Mouse (Mus musculus): ENCODE results near the gene Fgfbp1.

Gene Fgfbp1

DNA sequence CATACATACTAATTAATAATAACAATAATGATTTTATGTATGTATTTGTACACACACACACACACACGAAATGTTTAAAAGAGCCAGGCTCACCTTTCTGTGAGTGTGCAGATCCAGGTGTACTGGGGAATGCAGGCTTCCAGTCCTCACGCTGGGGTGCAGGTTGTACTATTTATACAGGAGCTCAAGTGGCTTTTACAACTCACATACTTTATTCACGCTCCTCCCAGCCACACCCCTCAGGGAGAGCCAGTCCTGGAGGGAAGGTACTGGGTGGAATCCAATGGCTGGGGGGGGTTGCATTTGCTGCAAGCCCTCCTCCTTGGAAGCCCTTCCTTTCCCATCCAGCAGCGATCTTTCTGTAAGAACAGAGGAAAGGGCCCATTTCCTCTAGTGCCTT is at the start of gene Fgfbp1:
TSS of gene Fgfbp1 (minus strand) at position 160 of the 400 bp plus-strand sequence.
- no peak for DNase-seq (ENCODE audit: low read depth, low spot score)

DNA sequence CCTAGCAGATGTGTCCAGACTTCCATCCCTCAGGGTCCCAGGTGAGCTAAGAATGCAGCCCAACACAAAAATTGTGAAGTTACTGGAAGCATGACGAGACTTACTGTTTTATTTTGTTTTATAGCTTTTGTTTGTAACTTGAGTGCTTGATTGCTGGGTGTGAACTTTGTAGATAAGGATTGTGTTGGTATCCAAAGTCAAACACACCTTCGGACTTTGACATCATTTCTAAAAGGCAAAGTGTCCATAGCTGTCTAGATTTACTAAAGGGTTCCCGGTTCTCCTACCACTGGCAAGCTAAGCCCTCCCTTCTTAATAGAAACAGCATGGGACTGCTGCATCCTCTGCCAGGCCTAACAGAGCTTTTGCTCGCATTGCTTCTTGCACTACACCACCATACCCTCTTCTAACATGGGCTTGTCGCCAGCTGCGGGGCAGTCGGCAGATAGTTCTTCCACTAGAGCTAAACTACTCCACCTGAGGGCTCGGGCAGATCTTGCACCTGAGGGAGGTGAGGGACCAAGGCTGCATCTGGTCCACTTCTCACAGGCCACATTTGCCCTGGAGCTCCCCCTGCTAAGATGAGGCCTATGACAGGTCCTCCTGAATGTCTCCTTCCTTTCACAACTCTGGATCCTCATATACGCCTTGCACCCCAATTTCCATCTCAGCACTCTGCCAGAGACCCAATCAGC is 16.9 kb upstream of the Fgfbp1 start:
- no peak for DNase-seq (ENCODE audit: low read depth, low spot score)

DNA sequence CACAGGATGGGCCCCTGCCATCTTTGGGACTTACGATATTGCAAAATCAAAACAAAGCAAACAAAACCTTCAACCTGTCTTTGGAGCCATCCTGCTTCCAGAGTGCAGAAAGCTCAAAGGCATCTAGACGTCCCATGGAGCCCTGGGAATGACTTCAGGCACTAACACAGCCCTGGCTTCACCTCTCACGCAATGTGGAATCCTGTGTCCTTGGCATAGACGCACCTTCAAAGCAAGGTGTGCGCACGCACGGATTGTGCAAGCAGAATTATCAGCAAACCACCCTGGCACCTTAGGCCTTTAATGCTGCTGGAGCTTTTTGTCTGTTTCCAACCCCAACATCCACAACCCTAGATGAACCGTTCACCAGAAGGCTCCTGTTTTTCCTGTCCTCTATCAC is 16.0 kb upstream of the Fgfbp1 start:
- no peak for DNase-seq (ENCODE audit: low read depth, low spot score)

DNA sequence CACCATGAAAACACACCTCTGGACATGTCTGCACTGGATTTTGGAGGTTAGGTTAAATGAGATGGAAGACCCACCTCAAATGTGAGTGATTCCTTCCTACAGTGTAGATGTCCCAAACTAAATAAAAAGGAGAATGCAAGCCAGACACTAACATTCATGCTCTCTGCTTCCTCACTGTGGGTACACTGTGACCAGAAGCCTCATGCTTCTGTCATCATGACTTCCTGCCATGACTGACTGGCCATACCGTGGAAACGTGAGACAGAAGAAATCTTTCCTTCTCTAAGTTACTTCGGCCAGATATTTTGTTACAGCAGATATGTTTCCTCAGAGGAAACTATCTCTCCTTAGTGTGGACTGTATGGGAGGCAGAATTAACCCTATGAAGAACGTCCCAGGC is 14.6 kb upstream of the Fgfbp1 start:
- DNase-seq (ENCODE audit: low read depth, low spot score) = no peak

DNA sequence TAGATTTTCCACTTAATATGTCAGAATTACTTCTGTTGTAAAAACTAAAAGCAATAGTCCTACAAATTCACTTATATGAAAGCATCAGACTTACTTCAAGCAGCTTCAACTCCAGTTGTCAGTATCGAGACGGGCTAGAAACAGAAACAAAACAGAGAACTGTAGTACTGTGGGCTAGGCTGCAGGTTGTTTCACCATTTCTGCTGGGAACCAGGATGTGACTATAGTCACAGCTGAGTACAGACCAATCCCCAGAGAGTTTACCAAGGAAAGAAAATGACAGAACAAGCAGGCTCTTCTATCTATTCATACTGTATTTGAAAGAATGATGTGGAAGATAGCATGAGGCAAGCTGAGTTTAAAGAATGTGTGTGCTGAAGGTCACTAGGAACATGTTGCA is 13.4 kb upstream of the Fgfbp1 start:
- DNase-seq (ENCODE audit: low read depth, low spot score) = no peak

DNA sequence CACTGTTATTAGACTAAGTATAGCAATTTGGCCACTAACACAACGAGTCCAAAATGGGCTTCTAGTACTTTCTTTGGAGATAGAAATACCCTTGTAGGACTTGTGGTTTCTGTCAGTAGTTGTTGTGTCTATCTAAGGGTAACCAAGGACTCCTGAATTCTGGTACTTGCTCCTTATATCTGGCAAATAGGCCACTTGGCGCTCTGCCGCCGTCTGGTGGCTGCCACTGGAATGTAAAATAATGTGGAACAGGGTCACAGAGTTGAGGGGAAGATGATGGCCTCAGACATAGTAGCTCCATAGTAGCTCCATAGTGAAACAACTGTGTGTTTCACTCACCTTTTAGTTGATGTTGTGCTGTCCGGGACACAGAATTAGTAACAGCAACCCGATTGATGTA is 8.7 kb upstream of the Fgfbp1 start:
- no peak for DNase-seq (ENCODE audit: low read depth, low spot score)

DNA sequence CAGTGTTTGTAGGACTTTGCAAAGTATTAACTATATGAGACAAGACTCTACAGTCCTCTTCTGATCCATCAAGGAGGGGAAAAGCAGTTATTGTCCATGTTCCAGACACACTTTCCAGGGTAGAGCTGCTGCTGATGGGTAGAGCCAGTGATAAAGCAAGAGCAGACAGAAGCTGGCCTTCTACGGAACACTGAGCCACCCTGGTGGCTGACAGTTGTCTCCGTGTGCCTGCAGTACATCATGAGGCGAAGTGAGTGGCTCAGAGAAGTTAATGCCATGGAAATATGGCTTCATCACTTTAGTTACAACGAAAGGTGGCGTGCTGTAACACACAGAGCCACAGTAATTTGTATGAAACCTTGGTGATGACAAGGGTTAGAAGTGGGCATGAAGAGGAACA is 7.4 kb upstream of the Fgfbp1 start:
- no peak for DNase-seq (ENCODE audit: low read depth, low spot score)

DNA sequence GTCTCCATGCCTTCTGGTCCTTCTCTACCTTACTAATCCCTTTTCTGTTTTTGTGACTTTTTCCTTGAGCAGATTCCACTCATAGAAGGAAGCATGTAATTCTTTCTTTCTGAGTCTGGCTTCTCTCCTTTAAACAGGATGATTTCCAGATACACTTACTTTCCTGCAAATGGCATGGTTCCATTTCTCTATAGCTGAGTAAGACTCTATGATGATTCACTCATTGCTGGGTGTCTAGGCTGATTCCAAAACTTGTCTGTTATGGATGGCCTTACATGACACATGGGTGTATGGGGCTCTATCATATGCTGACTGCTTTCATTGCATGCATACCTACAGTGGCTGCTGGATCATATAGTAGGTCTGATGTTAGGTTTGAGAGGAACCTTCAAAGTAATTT is 4.6 kb upstream of the Fgfbp1 start:
- DNase-seq (ENCODE audit: low read depth, low spot score) = no peak

DNA sequence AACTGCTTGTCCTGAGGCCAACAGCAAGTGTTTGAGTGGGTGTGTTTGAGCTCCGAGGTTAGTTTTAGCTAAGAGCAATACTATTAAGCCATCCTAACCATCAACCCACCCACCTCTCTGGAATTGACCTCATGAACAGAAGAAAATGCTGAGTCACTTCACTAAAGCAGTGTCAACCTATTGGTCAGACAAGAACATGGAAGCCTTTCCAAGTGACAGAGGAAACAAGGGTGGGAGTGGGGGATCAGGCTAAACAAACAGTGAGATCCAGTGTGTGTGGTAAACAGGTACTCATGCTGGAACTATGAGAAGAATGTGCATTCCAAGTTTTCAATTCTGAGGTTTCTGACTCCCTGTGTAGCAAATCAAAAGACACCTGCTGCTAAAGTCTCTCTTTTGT is 1.3 kb upstream of the Fgfbp1 start:
- no peak for DNase-seq (ENCODE audit: low read depth, low spot score)

DNA sequence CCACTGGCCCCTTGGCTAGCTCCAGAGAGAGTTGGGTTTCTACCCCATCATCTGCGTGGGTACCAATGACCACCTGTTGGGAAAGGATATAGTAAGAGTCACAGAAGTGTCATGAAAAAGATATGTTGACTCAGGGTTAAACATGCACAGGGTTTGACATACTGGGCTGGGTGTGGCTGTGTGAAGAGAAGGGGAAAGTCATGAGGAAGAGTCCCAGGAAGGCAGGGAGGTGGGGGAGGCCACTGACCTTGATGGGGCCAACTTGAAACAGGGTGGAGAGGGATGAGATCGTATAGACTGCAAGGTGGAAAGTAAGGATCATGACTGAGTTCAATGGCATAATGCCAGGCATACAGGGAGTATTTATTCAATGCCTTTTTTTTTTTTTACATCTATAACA is 1.2 kb downstream of the Fgfbp1 start:
- no peak for DNase-seq (ENCODE audit: low read depth, low spot score)

DNA sequence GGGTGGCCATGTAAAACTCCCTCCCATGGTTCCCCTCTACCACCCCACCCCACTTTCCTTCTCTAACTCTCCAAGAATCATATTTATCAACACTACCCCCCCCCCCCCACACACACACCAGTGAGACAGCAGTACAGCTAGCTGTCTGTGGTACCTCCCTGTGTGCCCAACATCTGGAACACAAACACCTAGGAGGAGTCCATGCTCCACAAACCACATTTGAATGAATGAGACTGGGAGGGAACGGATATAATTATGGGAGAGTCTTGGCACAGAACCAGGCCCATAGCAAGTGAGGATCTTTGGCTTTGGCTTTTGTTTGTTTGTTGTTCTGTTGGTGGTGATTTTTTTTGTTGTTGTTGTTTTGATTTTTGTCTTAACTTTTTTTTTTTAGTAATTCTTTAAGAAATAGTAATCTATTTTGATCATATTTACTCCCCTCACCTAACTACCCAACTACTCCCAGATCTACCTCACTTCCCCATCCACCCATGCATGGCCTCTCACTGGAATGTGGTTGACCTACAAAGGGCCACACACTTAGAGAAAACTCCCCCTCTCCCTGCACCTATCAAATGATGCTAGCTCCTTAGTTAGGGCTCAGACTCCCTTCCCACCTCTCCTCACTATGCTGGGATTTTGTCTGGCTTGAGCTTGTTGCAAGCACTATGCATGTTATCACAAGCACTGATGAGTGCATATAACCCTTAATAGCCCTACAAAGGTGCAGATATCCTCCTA is 4.6 kb downstream of the Fgfbp1 start:
- DNase-seq (ENCODE audit: low read depth, low spot score) = no peak

DNA sequence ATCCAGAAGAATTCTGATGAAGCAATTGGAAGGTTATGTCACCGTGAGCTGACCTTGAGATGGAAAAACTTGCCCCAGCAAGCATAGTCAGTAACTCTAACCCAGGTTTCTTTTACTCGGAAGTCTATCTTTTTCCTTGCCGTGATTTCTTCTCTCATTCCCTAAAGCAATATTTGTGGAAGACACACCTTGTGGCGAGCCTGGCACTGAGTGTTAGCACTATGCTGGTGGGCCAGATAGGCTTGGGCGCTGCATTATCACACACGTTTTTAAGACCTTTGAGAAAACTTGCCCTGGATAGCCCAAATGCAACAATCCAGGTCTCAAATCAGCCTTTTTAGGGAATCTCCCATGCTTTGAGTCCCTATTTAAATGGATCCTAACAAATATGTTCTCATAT is 7.4 kb downstream of the Fgfbp1 start:
- DNase-seq (ENCODE audit: low read depth, low spot score) = no peak

DNA sequence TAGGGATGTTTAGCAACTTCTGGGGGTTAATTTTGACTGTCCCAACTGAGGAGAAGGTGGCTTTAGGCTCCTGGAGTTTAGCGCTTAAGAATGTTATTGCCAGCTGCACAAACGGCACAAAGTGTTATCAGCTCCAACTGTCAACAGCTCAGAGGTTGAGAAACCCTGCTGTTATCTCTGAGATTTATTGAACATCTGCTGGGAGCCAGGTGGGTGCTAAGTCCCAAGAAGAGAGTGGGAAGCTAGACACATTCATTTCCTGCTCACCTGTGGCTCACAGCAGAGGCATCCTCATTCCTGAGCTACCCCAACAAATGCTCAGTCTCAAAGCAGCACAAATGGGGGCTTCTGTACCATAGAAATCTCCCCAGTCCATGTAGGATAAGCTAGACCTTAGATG is 10.4 kb downstream of the Fgfbp1 start:
- no peak for DNase-seq (ENCODE audit: low read depth, low spot score)

DNA sequence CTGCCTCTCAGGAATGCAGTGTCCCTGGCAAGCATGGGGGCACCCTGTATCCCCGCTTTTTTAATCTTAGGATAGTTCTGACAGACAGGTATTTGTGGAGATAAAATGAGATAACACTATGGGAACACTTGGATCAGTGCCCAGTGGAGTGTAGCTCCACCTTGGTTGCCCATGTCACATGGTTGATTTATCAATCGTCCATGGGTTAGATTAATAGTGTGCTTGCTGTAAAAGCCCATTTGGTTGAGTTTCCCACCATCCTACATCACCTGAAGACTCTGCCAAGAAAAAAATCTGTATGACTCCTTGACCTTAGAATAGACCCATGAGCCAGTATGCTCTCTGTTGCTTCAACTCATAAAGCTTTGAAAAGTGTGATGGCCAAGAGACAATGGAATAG is 11.0 kb downstream of the Fgfbp1 start:
- no peak for DNase-seq (ENCODE audit: low read depth, low spot score)

DNA sequence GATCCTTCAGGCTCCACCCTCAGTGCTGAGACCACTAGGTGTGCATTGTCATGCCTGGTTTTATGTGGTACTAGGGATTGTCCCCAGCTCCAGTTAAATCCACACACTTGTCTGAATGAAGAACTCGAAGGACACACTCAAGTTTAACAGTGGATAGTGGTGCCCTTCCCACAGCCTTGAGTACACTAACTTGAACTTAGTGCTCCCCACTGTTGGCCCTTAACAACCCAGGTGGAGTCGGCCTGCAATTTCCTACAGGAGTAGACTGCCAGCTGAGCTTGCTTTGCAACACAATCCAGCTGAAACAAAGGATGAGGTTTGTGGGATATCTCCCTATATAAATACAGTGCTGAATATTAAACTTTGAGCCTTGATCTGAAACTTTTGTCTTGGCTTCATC is 12.9 kb downstream of the Fgfbp1 start:
- no peak for DNase-seq (ENCODE audit: low read depth, low spot score)

DNA sequence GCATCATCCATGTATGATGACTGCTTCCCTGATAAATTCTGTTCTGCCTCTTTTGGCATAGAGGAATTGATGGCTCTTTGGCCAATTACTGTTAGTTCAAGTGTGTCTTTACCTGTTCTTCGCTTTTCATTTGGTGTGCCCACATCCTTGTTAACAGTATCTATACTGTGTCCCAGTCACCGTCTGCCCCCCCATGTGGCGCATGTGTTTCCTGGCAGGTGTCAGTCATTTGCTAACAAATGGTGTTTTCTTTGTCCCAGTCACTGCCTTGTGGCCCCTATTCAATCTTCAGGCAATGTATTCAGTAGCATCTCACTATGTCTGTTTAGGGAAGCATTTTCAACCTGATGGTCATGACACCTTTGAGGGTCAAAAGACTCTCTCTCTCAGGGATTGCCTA is 20.5 kb downstream of the Fgfbp1 start:
- no peak for DNase-seq (ENCODE audit: low read depth, low spot score)

DNA sequence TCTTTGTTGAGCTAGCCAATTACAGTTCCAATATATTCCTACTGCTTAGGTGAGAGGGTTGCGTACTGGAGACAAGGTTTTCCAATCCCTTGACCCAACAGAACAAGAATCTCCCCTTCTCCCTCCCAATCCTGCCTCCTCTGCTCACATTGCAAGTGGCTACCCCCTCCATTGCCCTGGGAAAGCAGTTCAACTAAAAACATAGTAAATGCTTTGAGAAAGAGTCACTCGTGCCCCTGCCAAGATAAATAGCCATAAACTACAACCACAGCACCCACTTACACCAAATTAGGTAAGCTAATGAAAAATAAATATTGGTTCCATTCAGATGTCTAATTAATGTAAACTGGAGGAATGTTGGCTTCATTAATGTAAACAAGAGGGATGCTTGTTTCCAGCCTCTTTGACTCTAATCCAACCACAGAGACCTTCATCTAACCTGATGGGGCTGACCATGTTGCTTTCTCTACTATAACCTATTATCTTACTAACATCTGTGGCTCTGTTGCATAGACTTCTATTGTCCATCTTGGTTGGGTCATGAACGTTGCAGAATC is 21.6 kb downstream of the Fgfbp1 start:
- DNase-seq (ENCODE audit: low read depth, low spot score) = no peak

DNA sequence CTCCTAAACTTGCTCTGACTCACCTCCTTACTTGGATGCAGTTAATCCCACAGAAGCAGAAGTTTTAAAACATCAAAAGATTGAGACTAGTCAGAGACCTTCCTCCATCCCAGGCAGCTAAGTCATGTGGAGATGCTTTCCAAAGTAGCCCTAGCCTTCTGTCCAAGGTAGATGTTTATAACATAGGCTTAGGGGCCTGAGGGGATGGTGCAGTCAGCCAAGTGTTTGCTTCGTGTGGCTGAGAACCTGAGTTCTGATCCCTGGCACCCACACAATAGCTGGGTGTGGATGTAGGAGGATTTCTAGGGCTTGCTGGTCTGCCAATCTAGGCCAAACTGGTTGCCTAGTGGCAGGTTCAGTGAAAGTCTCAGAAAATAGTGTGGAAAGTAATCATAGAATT is 28.3 kb downstream of the Fgfbp1 start:
- no peak for DNase-seq (ENCODE audit: low read depth, low spot score)

DNA sequence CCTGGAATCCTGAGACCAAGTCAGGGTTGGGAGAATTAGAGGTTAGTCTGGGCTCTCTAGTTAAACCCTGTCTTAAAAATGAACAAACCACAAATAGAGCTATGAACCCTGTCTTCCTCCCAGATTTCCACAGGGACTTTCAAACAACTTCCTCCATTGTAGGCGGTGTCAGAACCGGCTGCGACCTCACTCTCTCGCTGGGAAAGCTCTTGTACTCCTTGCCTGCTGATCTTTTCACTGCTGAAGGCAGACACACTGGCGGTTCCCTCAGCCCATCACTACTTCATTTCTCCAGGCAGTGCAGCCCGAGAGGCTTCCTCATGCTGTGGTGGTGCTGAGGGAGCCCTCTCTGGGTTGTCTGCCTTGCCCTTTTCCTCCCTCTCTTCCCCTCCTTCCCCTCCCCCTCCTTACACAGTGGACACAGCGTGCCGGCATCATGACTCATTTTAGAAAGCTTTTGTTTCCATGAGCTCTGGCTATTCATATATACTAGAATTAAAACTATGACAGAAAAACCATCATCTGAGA is 32.8 kb downstream of the Fgfbp1 start:
- DNase-seq (ENCODE audit: low read depth, low spot score) = no peak

DNA sequence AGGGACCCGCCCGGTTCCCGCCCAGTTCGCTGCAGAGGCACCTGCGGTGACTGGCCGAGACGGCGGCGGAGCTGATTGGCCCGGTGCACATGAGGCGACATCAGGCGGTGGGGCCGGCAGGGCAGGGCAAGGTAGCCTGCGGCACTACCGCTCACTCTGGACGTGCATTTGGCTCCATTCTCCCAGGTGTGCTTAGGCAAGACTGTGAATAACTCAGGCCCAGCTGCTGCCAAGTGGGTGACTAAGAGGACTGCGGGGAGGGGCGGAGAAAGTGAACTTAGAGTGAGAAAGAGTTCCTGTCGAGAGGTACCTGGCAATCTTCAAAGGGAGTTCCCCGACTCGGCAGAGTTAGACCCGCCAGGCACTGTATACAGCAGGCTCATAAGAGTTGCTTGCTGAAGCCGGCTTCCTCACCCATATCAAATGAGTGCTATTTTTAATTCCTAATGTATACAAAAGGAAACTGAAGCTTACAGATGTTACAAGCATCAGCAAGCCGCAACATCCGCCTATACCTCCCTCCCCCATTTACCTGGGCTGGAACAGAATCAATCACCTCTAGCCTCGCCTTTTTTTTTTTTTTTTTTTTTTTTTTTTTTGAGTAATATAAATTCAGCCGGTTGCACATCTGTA is 33.4 kb downstream of the Fgfbp1 start:
- DNase-seq (ENCODE audit: low read depth, low spot score) = no peak

DNA sequence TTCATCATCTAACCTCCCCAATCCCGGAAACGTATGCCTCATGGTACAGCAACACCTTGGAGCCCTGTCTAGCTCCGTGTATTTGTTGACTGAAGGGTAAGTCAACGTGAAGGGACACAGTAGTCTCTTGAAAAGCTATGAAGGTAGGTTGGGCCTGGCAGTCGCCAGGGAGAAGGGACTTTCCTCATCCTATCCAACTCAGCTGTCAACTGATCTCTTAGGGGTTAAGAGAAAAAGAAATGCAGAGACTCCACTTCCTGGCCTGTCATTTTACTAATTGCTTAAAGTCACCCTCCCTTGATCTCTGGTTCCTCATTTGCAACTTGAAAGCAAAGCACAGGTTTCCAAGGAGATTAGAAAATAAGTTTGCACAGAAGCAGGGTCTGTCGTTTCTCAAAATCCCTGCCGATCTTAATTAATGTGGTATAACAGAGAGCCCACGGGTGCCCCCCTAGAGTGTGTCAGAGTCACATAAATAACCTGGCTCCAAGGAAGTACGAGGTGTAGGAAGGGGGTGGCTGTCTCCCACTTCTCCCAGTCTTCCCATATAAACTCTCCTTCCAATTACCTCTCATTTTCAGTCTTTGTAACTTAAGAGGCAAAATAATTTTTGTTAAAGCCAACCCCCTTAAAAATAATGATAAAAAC is 34.1 kb downstream of the Fgfbp1 start:
- DNase-seq (ENCODE audit: low read depth, low spot score) = no peak

DNA sequence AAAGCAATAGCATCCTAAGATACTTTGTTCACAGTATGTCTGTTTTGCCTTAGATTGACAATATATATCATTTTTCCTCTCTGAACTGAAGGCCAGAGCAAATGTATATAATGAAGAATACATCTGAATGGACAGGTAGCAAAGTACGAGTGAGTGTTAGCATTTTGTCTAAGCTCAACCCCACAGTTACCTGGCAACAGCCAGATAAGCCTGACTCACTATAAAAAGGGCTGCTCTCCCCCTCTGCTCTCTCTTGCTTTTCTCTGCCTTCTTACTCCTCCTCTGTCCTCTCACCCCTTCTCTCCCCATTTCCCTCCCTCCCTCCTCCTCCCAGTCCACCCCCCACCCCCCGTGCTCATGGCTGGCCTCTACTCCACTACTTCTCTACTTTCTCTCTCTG is 48.3 kb downstream of the Fgfbp1 start:
- DNase-seq (ENCODE audit: low read depth, low spot score) = no peak
